Mouse (Mus musculus) frontal cortex, postnatal 25 days (tissue): Measurements from ENCODE around the gene Olfr1031.
"Not testable (repeated sequence)": the region's sequence is repeated elsewhere in the genome, so short reads cannot be mapped to it uniquely, and the experiment has no call there.

Source experiments
- DNase-seq, 2 experiments: peaks; one replicate each; pipeline ENCODE4 v3.0.0; 2022; ENCODE audit warnings: low spot score in 2 of 2

The Olfr1031 gene

DNA sequence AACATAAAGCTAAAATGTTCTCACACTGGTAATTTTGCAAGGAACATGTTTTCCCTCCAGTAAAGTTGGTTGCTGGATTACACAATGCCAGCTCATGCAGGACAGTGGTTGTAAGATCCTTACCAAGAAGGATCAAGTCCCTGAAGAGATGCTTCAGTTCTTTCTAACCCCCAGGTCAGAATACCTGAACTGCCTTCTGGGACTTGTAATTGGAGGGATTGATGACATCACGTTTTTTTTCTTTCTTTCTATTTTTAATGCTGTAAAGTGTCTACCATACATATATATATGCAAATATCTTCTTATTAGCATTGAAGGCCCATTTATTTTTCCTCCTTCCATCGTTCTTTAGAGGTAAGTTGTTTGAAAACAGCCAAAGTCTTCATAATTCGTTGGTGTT lies at the start of gene Olfr1031:
Gene Olfr1031, plus strand, starts transcription at position 301 of the 400 bp plus-strand sequence.
- no peak for DNase-seq

DNA sequence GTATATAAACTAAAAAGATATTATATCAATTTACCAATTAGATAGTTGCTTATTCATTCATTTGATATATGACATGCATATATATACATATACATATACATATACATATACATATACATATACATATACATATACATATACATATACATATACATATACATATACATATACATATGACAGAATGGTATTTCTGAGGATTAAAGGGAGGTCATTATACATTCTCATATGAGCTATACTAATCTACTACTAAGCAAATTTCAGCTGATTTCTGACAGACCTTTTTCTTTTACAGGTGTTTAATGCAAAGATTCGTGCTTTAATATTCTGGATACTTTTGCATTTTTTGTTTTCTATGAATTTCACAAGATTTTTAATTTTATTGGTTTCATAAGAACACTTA lies 40.0 kb upstream of the Olfr1031 start, which contains the start of gene Olfr1028:
Gene Olfr1028, plus strand, starts transcription at position 301 of the 400 bp plus-strand sequence.
- no peak for DNase-seq

DNA sequence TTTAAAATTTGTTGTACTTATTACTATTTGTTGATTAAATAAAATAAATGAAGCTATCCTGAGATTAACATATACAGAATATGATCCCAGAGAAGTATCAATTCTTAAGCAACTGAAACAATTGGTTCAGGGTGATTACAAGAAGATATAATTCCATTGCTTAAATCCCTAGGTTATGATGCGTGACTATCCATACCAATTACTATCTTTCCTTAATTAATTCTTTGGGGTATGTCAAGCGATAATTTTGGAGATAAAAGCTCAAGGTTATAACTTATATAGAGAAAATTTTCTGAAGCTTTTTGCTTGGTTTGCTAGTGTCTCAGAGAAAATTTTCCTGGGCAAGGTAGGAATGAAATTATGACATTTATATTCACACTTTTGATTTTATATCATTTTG lies 16.5 kb upstream of the Olfr1031 start, which contains the start of gene Olfr1029:
Gene Olfr1029, plus strand, starts transcription at position 301 of the 400 bp plus-strand sequence.
- no peak for DNase-seq

DNA sequence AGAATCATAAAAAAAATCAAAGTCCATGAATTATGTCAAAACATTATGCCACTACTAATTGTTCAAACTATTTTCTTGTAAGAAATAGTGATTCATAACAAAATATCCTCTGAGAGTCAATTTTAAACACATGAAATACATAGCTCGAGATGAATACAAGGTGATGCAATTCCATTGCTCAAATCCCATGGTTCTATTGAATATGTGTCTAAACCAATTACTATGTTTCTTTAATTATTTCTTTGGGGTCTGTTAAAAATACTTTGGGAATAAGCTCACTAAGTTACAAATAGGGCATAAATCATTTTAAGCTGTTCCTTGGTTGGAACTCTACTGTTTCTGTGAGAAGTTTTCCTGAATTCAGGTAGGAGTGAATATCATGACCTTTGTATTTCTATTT lies 11.1 kb upstream of the Olfr1031 start, which contains the start of gene Olfr1030:
Gene Olfr1030, plus strand, starts transcription at position 301 of the 400 bp plus-strand sequence.
- no peak for DNase-seq

DNA sequence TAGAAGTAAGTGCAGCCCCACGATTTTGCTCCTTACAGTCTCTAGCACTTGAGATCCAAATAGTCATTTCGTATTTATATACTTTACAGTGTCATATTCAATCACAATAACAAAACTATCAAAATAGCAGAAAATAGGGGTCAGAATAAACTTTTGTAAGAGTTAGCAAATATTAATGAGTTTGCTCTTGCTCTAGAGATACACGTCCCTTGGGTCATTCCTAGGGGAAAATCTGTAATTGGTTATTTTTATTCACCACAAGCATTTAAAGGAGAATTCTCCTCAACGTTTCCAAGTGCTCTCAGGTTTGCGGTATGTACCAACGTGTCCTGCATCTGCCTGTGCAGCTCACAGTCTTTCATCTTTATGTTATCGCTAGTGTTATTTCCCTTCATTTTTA lies 15.1 kb downstream of the Olfr1031 start, which contains the start of gene Olfr1032:
Gene Olfr1032, plus strand, starts transcription at position 301 of the 400 bp plus-strand sequence.
- no peak for DNase-seq

DNA sequence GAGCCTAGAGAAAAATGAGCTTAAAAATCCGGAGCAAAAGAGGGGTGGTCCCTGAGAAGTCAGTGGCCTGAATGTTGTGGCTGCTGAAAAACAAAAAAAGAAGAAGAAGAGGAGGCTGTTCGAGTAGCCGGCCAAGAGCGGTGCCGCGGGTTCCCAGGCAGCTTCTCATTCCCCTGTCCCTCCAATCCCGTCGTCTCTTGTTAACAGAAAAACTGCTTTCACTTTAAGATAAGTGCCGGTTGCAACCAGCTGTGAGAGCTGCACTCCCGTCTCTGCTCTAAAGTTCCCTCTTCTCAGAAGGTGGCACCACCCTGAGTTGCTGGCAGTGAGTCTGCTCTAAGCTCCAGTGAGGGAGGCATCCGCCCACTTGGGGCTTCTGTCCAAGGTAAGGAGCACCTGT lies 30.3 kb downstream of the Olfr1031 start, which contains the start of gene Olfr1033:
Gene Olfr1033, plus strand, starts transcription at position 228 of the 400 bp plus-strand sequence.
- DNase-seq: not testable (repeated sequence)

DNA sequence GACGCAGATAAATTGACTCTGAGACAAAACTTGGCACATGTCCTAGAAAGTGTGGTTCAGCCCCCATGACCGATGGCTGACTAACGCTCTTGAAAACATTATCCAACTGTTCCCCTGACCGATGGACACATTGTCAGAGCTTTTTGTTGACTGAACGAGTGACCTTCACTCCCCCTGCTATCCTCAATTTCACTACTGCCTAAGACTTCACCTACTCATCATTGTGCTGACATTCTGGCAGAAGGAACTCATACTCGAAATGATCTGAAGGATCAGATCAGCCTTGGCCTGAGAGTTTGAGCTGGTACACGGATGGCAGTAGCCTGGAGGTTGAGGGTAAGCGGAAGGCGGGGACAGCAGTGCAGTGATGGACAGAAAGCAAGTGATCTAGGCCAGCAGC lies 31.4 kb downstream of the Olfr1031 start:
- DNase-seq: not testable (repeated sequence)
